Mouse (Mus musculus): ENCODE measurements at regions not wholly inside any gene's neighbourhood (a gene's known extent, or its start where the extent isn't known, plus 50 kb on each side); places are given as distances from the start of the nearest gene placed in this dataset.

DNA sequence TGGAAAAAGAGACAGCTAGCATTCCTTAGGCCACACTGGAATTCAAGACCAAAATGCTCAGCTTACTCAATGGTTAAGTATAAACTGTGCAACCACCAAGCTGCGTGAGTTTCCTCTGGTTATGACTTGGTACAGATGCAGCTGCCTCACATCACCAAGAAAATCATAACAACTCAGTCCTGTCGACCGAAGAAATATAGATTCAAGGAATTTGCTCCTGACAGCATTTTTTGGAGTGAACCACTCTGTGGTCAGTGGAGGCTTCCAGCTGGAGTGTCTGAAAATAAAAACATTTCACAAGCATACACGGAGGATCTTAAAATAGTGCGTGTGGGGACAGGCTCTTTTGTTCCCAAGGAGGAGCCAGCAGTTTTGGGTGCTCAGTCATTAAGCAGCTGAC, 253.8 kb downstream of the Bckdhb start:
- DNase-seq = peak; percentile 6 to 25

DNA sequence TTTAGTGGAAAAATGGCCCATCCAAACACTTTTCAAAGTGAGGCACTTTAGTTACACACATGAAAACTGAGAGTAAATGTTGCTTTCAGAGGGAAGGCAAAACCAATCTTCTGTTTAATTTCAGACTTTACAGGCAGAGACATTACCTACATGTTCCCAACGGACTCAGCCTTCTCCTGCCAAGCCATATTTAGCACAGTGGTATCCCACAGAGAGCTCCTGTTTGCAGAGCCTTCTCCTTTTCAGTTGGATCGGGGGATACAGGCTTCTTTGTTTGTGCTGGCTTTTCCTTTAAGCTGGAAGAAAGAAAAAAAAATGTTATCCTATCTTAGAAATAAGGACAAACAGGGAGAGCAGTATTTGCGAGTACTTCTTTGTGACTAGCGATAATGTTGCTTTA, 254.3 kb downstream of the Bckdhb start:
- no peak for DNase-seq

DNA sequence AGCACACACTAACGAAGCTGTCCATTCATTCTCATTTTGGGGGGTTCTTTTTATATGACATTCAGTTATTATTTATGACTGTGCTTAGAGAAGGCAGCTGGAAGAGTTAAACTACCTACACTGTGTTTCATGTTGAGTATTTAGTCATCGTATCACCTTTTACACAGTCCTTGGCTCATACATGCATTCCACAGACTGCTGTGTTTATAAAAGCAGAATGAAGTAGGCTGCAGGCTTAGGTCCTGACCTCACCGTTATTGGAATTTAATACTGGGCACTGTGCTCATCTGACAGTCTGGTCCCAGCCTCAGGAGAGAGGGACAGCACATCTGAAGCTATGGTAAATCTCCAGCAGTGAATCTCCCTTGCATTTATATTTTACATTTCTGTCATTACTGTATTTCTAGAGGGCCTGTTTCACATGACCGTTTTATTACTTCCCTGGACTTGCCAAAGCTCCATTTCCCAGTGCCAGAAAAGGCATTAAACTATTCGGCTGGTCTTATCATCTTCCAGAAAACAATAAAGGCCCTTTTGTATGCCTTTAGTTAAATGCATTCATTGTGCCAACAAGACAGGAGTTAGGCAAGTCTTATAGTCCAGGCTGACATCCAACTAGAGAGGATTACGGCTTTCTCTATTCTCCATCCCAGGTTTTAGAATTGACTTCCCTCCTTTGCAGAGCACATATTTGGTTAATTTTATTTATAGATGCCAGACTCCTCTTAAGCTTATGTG, 258.9 kb downstream of the Bckdhb start:
- DNase-seq = no peak

DNA sequence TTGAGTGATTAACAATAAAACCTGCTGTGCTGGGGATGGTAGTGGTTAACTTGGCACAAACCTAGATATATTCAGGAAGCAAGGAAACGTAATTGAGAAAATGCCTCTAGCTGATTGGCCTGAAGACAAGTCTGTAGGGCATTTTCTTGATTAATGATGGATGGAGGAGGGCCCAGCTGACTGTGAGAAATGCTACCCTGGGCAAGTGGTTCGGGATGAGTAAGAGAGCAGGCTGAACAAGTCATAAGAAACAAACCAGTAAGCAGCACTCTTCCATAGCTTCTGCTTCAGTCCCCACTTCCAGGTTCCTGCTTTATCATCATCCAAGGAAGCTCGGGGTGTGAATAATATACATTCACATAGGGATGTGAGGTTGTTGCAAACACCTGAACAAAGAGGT, 262.6 kb downstream of the Bckdhb start:
- no peak for DNase-seq

DNA sequence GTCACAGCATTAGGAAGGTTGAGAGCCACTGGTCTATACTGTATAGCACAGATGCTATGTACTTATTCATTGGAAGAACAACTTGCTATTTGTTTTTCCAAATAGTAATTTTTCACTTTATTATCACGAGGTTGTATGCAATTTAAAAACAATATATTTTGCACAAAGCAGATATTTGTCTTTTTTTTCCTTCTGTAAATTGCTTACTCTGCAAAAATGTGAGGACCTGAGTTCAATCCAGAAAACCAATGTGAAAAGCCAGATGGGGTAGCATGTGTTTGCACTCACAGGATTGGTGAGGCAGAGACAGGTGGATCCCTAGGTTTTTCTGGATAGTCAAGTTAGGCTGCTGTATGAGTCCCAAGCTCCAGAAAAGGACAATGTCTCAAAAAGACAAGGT, 268.5 kb downstream of the Bckdhb start:
- no peak for DNase-seq

DNA sequence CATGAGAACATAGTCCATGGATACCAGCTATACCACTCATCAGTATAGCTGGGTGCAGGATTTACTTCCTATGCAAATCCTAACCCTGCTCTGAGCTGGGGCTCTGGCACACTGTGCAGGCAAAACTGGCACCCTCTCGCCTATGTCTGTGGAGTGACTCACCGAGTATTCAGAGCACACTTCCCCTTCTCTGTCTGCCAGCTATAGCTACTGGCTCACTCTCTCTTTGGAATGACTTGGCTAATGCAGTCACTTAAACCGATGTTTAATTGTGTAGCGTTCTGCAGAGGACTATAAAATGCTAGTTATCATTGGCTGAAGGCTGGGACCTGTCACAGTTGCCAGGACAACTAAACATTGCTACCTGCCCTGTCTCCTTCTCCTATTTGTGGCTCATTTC, 269.8 kb downstream of the Bckdhb start:
- no peak for DNase-seq

DNA sequence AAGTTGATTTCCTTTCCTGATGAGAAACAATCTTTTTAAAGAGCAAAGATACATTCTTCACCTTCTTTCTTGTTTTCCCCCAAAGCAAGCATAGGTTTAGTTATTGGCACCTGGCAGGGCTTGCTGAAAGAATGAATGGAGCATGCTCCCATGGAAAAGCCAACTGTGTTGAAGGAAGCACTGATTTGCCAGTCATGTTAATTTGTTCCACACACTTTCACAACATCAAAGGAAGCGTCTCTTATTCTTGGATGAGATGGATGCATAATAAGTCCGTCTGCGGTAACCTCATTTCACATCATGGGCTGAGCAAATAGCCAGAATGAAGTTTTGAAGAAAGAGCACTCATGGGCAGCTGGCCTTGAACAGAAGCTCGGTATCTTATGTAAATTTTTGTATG, 270.4 kb downstream of the Bckdhb start:
- no peak for DNase-seq

DNA sequence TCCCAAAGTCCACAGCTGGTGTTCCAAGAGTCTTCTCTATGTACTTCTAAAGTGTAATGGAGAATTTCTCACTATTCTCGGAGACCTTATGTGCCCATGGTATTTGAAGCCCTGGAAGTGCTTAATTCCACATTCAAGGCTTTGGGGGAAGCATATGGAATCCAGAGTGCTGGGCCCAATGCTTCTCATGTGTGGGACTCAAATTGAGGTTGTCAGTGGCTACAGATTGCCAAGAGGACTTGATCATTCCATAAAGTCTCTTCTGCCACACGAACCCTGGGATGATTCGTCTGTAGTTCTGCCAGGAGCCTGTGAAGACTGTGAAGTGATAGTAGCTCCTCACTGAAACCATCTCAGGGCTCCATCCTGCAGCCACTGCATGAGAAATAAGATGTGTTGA, 275.3 kb downstream of the Bckdhb start:
- no peak for DNase-seq

DNA sequence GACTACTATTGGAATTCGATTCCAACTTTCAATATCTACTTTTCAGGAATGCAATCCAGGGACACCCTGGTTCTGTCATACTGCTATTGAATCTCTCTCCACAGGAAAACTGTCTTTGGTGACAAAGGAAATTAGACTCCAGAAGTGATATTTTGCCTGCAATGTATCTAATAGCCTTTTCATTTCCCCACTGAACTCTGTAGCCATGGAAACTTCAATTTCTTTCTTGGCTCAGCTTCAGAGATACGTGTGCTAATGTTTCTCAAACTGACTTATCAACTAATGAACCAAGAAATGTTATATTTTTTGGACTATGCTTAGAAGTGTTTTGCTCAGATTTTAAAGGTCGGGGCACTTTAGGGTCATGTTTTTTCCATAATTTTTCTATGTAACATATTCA, 279.1 kb downstream of the Bckdhb start:
- no peak for DNase-seq

DNA sequence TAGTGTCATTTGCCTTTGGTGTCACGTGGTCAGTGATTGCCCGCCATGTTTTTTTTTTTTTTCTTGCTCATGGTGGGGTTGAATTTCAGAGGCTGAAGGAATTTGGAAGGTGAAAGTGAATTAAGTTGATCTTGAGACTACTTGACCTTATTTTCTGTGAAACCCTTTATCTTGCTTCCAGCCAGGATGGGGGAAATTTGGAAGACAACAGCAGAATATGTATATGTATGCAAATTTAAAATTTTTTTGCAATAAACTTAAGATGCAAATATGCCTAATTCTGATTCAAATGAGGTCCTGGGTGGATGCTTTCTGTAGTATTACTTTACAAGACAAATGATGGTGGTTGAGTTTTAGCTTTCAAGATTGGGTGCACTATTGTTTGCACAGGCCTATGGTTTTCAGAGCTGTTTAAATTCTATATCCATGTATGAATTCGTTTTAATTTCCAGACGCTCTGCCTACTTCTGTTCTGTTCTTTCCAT, 315.6 kb downstream of the Bckdhb start:
- DNase-seq = no peak

DNA sequence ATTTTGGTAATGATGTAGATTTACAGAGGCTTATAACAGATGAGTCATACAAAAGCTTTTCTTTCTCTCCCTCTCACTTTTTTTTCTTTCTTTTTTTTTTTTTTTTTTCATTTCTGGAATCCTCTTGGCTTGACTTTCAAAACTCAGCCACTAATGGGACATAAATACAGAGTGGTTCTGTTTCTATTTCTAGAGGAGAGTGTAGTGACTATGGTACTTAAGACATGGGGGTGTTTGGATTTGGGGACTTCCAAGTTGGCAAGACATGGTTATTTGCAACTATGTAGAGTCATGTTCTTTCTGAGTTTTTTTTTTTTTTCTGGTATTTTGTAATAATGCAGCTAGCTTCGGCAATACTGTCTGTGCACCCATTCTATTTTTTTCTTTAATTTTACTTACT, 324.8 kb downstream of the Bckdhb start:
- DNase-seq = no peak

DNA sequence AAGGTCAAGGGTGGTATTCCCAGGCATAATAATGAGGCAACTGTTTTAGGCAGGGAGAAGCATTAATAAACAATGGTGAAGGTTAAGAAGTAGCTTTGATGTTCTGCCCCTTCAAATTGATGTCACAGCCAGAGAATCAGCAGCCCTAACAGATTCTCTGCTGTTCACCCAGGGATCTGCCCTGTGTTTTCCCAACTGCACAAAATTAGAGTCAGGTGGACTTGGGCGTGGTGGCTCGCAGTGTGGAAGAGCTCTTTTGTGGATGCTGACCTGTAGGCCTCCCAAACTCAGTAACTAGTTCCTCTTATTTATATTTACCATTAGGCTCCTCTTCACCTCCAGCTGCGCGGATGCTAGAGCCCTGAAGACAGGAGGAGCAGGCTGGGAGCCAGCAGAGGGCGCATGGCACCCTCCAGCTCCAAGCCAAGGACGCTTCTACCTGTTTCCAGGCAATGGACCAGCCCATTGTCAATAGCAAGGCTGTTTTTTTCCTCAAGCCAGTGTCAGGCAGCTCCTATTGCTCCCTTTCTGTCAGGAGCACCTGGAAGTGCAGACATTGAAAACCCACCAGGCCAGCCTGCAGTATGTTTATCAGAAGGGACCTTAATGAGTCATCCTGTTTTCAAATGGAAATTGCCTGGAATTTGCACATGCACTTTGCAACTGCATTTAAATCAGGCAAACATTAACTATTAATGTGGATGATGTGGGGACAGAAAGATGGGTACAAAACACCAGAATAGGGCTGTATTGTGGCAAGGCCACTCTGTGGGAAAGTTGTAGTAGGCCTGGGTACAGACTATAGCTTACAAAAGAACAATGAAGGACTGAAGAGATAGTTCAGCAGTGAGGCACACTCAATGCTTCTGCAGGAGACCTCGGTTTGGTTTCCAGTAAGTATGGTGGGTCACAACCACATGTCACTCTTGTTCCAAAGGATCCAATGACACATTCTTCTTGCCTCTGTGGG, 328.4 kb downstream of the Bckdhb start:
- peak; percentile 29 to 35 for DNase-seq

DNA sequence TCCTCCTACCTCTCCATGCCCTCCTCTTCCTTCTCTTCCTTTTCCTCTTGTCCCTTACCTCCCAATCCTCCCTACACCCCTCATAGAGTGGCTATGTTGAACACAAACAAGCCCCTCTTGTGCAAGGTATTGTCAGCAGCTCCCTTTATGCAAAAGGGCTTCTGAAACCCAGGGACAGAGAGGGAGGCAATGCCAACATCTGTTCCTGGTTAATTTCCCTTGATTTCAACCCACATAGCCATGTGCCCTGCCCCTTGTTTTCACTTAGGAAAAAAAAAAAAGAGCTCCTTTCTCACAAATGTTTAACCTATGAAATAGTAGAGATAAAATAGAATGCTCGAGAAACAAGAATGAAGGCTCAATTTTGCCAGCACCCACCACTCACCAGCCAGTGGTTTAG, 333.5 kb downstream of the Bckdhb start:
- no peak for DNase-seq

DNA sequence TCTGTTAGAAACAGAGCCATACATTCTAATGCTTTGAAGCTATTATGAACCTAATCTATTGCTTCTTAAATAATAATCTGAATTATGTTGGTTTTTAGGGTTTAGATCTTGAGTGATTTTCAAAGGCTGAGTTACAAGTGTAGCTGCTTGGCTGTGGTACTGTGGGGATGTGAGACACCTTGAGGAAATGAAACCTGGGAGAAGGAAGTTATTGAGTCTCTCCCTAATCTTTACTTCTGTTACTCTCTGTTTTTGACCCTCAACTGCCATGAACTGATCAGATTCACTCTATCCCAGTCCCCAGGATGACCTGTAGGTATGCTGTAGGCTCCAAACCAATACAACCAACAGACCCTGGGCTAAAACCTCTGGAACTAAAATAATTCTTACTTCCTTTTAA, 334.8 kb downstream of the Bckdhb start:
- no peak for DNase-seq

DNA sequence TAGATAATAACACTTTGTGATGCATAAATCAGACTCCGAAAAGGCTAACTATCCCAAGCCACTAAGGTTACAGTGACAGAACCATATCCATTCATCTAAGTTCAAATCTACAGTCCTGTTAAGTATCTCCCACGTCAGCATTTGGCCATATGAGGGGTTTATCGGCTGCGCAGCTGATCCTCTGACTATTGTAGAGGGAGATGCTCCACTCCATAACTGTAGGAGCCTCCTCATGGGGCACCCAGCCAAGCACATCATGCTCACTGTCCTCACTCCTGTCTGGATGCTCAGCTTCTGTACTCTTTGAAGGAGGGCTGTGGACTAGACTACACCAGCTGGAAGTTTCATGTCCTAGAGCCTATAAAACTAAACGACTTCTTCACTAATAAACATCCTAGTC, 337.2 kb downstream of the Bckdhb start:
- DNase-seq = no peak

DNA sequence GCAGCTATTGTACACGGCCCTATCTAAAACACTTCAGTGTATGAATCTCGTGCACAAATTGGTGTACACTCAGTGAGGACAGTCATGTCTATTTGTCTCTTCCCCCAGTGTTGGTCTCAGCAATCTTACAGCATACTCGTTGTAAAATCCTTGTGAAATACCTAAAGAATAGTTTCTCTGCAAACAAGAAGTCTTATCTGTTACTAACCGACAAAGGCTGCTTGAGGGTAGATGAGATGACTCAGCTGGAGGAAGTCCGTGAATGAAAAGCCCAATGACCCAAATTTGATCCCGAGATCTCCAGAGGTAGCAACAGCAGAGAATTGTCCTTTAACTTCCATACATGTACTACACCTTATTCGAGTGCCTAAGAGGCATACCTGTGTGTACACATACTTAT, 342.0 kb downstream of the Bckdhb start:
- no peak for DNase-seq

DNA sequence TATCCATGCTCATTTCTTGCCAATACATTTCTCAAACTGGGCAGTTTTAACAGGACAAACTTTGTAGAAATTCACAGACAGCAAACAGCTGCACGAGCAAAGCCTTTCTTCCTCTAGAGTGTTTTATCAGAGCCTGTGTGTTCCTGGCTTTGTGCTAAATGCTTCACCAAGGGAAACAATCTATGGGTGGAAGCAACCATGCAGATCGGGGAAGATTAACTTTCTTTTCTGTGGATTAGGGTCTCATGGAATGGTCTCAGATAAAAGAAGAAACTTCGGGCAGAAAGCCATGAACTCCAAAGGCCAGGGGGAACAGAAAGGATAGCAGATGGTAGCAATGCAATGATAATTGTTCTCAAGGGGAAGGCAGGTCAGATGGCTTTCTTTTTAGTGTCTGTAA, 349.7 kb downstream of the Bckdhb start:
- no peak for DNase-seq

DNA sequence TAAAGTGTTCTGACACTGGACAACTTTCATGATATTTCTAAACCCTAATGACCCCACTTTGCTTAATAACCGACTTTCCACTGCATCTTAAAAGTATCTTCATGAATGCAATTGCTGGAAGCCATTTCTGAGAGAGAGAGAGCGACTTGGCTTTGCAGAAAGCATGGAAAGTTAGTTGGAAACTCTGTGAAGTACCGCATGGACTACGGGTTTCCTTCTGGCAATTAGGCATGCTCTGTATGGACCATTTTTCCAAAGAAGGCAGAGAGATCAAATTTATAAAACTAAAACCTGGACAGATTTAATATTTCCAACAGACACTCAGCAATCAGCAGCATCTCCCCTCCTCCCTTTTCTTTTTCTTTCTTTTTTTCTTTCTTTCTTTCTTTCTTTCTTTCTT, 353.4 kb downstream of the Bckdhb start:
- no peak for DNase-seq

DNA sequence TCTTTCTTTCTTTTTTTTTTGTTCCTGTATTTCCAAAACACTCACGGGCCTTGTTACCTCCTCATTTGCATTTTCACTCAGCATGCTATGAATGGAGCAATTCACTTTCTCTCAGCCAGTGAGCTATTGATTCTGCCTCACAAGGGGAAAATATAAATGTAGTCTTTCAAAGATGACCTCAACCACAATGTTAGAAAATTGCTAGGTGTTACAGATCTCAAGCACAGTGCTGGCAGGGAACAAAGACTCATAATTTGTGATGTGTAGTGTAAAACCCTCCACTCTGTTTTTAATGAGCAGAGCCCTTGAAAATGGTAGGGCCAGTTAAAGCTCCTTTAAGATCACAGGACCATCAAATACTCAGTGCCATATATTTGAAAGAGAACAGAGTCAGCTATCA, 353.8 kb downstream of the Bckdhb start:
- DNase-seq = no peak

DNA sequence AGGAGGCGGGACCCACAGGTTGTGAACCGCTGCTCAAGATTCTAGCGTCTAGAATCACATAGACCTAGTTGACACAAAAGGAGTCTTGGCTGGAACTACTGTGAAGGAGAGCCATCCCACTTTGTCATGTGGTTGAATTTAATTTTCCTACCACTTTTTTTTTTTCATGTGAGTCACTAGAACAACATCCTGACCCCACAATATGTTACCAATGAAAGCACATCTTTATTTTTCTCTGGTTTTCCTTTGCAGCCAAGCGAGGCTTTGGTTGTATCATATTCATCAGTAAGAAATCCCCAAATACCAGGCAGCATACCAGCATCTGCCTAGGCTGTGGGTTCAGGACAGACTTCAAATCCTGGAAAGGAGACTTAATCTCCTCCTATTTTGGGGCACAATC, 356.0 kb downstream of the Bckdhb start:
- no peak for DNase-seq

DNA sequence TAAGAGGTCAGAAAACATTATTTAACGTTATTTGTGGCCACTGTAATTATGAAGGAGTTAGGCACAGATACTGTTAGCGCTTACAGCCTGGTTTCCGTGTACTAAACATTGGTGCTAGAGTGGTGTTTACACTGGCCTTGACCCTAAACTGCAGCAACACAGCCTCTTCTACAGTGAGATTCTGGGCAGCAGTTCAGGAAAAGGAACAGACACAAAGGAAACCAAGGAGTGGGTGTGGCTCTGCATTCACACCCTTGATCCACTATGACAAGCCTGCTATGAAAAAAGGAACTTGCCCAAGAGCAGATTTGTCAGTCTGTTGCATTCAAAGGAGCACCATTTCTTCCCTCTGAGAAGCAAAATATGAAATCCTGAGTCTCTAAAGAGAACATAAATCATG, 356.7 kb downstream of the Bckdhb start:
- peak; percentile 25 to 37 for DNase-seq

DNA sequence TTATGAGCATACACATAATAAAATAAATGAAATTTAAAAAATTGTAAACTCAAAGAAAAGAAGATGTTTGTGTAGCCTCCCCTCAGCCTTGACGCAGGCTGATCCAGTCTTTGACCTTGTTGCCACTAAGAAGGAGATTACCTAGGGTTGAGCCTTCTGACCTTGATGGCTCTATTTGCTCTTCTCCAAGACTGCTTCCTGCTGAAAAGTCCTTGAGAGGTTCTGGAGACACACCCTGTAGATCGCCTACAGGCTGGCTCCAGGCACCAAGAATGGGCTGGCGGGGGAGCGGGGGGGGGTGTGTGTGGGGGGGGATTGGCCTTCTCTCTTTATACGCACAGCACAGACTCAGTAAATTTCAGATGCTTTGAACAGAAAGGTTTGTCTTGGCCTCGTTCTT, 358.4 kb downstream of the Bckdhb start:
- no peak for DNase-seq

DNA sequence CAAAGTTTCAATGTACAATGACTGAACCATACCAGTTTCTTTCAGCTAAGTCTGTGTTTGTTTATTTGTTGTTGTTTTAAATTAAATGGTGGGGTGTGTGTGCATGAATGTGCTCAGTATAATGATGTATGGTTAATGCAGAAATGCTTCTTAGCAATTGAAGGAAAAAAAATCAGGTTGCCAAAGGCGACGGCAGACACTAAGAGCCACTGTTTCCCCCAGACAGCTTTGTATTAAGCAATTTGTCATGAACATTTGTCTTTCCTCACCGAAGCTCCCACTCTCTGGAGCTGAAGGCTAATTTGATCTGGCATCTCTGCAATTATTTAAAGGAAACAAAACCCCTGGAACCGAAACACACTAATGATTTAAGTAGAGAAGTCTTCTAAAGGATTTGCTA, 360.7 kb downstream of the Bckdhb start:
- no peak for DNase-seq

DNA sequence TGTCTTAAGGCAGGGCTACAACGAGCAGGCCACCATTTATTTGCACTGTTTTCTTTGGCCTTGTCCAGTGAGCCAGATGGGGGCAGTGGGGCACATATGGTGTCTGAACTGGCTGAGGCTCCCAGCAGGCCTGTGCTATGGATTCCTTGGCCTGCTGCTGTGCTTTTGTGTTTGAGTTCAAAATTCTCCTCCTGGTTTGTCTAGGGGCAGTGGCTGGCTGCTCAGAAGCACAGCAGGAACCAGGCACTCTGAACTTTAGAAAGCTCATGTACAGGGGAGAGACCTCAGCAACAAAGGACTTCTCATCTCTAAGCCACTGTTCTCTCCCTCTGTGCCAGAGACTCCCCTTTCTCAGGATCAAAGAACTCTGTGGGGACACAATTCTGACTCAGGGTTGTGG, 370.9 kb downstream of the Bckdhb start:
- no peak for DNase-seq
